Mouse (Mus musculus) myocyte (in vitro differentiated cells): ENCODE measurements around the gene Hfe2. TPM values are rescaled to one million over a fixed set of nuclear protein-coding genes. Genes with fewer than 3 reads are reported as not detected.
"Not testable (repeated sequence)": the region's sequence is repeated elsewhere in the genome, so short reads cannot be mapped to it uniquely, and the experiment has no call there.

ENCODE experiments used
- H3K27me3 ChIP-seq: one replicate; pipeline ENCODE4 v1.6.1; 2011; ENCODE audit not compliant: control insufficient read depth, insufficient read depth, insufficient read length
- H3K36me3 ChIP-seq: one replicate; pipeline ENCODE4 v1.6.1; 2011; ENCODE audit not compliant: control insufficient read depth, insufficient read depth
- H3K4me2 ChIP-seq: one replicate; pipeline ENCODE4 v1.6.1; 2011; ENCODE audit warnings: low read depth, control low read depth
- H3K4me3 ChIP-seq: one replicate; pipeline ENCODE4 v1.5.1; 2011; ENCODE audit warnings: mild to moderate bottlenecking, control low read depth, moderate library complexity
- H3K79me2 ChIP-seq: one replicate; pipeline ENCODE4 v1.6.1; 2011; ENCODE audit not compliant: control insufficient read depth, insufficient read depth
- H3ac ChIP-seq: one replicate; pipeline ENCODE4 v1.6.1; 2011; ENCODE audit not compliant: control insufficient read depth, insufficient read length
- CEBPB ChIP-seq: IDR thresholded peaks from 2 replicates; pipeline ENCODE4 v1.6.1; 2011; ENCODE audit warnings: mild to moderate bottlenecking, moderate library complexity; ENCODE audit not compliant: poor library complexity, insufficient read depth, severe bottlenecking
- E2F4 ChIP-seq: IDR thresholded peaks from one replicate; pipeline ENCODE4 v1.6.1; 2011; ENCODE audit warnings: mild to moderate bottlenecking, control low read depth, moderate library complexity; ENCODE audit not compliant: insufficient read depth
- MAX ChIP-seq: IDR thresholded peaks from one replicate; pipeline ENCODE4 v1.6.1; 2011; ENCODE audit warnings: low read depth, mild to moderate bottlenecking, control low read depth
- MYOD1 ChIP-seq, 3 experiments: IDR thresholded peaks; one replicate each; pipeline ENCODE4 v1.6.1; 2011; ENCODE audit warnings: control low read depth in 2 of 3, low read depth in 2 of 3, mild to moderate bottlenecking in 2 of 3, moderate library complexity in 1 of 3; ENCODE audit not compliant: insufficient read length in 2 of 3, control insufficient read depth in 1 of 3
- MYOG ChIP-seq, 3 experiments: IDR thresholded peaks; one replicate each; pipeline ENCODE4 v1.6.1; 2011; ENCODE audit warnings: control low read depth in 2 of 3, low read depth in 2 of 3, mild to moderate bottlenecking in 2 of 3; ENCODE audit not compliant: insufficient read length in 2 of 3, control insufficient read depth in 1 of 3, insufficient read depth in 1 of 3
- POLR2A ChIP-seq: IDR thresholded peaks from one replicate; pipeline ENCODE4 v1.6.1; 2011; ENCODE audit warnings: low read depth, mild to moderate bottlenecking, control low read depth, moderate library complexity; ENCODE audit not compliant: insufficient read length
- POLR2AphosphoS2 ChIP-seq: IDR thresholded peaks from one replicate; pipeline ENCODE4 v1.6.1; 2011; ENCODE audit warnings: low read depth, control low read depth; ENCODE audit not compliant: insufficient read length
- REST ChIP-seq: IDR thresholded peaks from one replicate; pipeline ENCODE4 v1.6.1; 2011; ENCODE audit warnings: mild to moderate bottlenecking, control low read depth, moderate library complexity; ENCODE audit not compliant: insufficient read depth, insufficient read length
- SRF ChIP-seq: IDR thresholded peaks from one replicate; pipeline ENCODE4 v1.6.1; 2011; ENCODE audit warnings: low read depth; ENCODE audit not compliant: control insufficient read depth, insufficient read length
- TCF12 ChIP-seq: IDR thresholded peaks from one replicate; pipeline ENCODE4 v1.6.1; 2011; ENCODE audit warnings: mild to moderate bottlenecking, control low read depth; ENCODE audit not compliant: poor library complexity, insufficient read depth, severe bottlenecking
- TCF3 ChIP-seq: IDR thresholded peaks from one replicate; pipeline ENCODE4 v1.6.1; 2011; ENCODE audit warnings: low read depth, control low read depth; ENCODE audit not compliant: insufficient read length
- USF1 ChIP-seq: IDR thresholded peaks from one replicate; pipeline ENCODE4 v1.6.1; 2011; ENCODE audit warnings: low read depth, mild to moderate bottlenecking, control low read depth, moderate library complexity
- polyA plus RNA-seq: library from polyadenylated mRNA; unstranded; fragments of >200 nt; fragmentation: generic; extraction: Trizol; gene quantifications from one replicate; pipeline ENCODE4 v1.2.1, GENCODE M21; 2012; ENCODE audit warnings: missing spikeins

The Hfe2 gene
- polyA plus RNA-seq, 1 experiment: 116 TPM

- TF ChIP-seq TCF12 (no peak), MAX (no peak), CEBPB (peak; percentile 70)
- H3ac ChIP-seq: no peak overlapping the region
- H3K79me2 ChIP-seq: no peaks in the 10 kb centered on the region
- H3K4me2 ChIP-seq: peak overlapping the region; percentile 96
- H3K36me3 ChIP-seq: no peaks in the 10 kb centered on the region
- peak overlapping the region; percentile 82 for H3K4me3 ChIP-seq
- no peaks in the 10 kb centered on the region for H3K27me3 ChIP-seq
These were observed 22.5 kb upstream of the Hfe2 start for GRCm38 (mm10) chr3:96502181-96503082.

GRCm38 (mm10) chr3:96503083-96503450 lies 21.9 kb upstream of the Hfe2 start:
- Histone ChIP-seq H3K4me2 (peak overlapping the region; percentile 96), H3K36me3 (no peaks in the 10 kb centered on the region), H3K4me3 (peak overlapping the region; percentile 82), H3ac (no peak overlapping the region), H3K27me3 (no peaks in the 10 kb centered on the region), H3K79me2 (no peaks in the 10 kb centered on the region)
- TF ChIP-seq REST: no peak
- no peak for TF ChIP-seq POLR2A
- no peak for TF ChIP-seq MYOD1 (IDR thresholded peaks at IDR 0.05; ENCODE audit: control insufficient read depth in 1 of 3, insufficient read length in 2 of 3, low read depth in 2 of 3)
- TF ChIP-seq E2F4: no peak

- H3K36me3 ChIP-seq: no peaks in the 10 kb centered on the region
- TF ChIP-seq MAX: no peak
- no peak for TF ChIP-seq TCF3
- TF ChIP-seq USF1: no peak
- TF ChIP-seq MYOD1 (IDR thresholded peaks at IDR 0.05; ENCODE audit: control insufficient read depth in 1 of 3, insufficient read length in 2 of 3, low read depth in 2 of 3): no peak
- TF ChIP-seq POLR2A: no peak
- no peak for TF ChIP-seq REST
- TF ChIP-seq CEBPB: no peak
- TF ChIP-seq SRF: no peak
- TF ChIP-seq TCF12: no peak
- no peak for TF ChIP-seq E2F4
- TF ChIP-seq MYOG (IDR thresholded peaks at IDR 0.05; ENCODE audit: control insufficient read depth in 1 of 3, insufficient read depth in 1 of 3, insufficient read length in 2 of 3, low read depth in 2 of 3): no peak
- no peak overlapping the region for H3K4me3 ChIP-seq
- no peaks in the 10 kb centered on the region for H3K79me2 ChIP-seq
- no peak overlapping the region for H3ac ChIP-seq
- H3K27me3 ChIP-seq: no peaks in the 10 kb centered on the region
- H3K4me2 ChIP-seq: no peak overlapping the region
These were observed 21.0 kb upstream of the Hfe2 start for GRCm38 (mm10) chr3:96503946-96504345.

GRCm38 (mm10) chr3:96504931-96505330 lies 20.0 kb upstream of the Hfe2 start:
- no peak overlapping the region for H3K4me2 ChIP-seq
- H3K27me3 ChIP-seq: no peaks in the 10 kb centered on the region
- no peak overlapping the region for H3K4me3 ChIP-seq
- H3K79me2 ChIP-seq: no peaks in the 10 kb centered on the region
- no peak overlapping the region for H3ac ChIP-seq
- H3K36me3 ChIP-seq: no peaks in the 10 kb centered on the region
- no peak for TF ChIP-seq MYOG (IDR thresholded peaks at IDR 0.05; ENCODE audit: control insufficient read depth in 1 of 3, insufficient read depth in 1 of 3, insufficient read length in 2 of 3, low read depth in 2 of 3)
- no peak for TF ChIP-seq USF1
- no peak for TF ChIP-seq MYOD1 (IDR thresholded peaks at IDR 0.05; ENCODE audit: control insufficient read depth in 1 of 3, insufficient read length in 2 of 3, low read depth in 2 of 3)
- TF ChIP-seq REST: no peak
- no peak for TF ChIP-seq TCF12

- no peak overlapping the region for H3K4me3 ChIP-seq
- TF ChIP-seq TCF12: no peak
- TF ChIP-seq MYOD1 (IDR thresholded peaks at IDR 0.05; ENCODE audit: control insufficient read depth in 1 of 3, insufficient read length in 2 of 3, low read depth in 2 of 3): peak; percentile 38 to 92 (median 84)
- no peak for TF ChIP-seq E2F4
- TF ChIP-seq POLR2A: no peak
- peak in 2 of 3 experiments; percentile 25 to 77 for TF ChIP-seq MYOG (IDR thresholded peaks at IDR 0.05; ENCODE audit: control insufficient read depth in 1 of 3, insufficient read depth in 1 of 3, insufficient read length in 2 of 3, low read depth in 2 of 3)
- no peak for TF ChIP-seq CEBPB
- TF ChIP-seq REST: no peak
- no peak for TF ChIP-seq SRF
- no peak for TF ChIP-seq TCF3
- TF ChIP-seq POLR2AphosphoS2: no peak
- TF ChIP-seq USF1: peak; percentile 45
- no peak for TF ChIP-seq MAX
- no peak overlapping the region for H3K4me2 ChIP-seq
- no peaks in the 10 kb centered on the region for H3K79me2 ChIP-seq
- no peaks in the 10 kb centered on the region for H3K27me3 ChIP-seq
- H3K36me3 ChIP-seq: no peaks in the 10 kb centered on the region
- no peak overlapping the region for H3ac ChIP-seq
These were observed 18.4 kb upstream of the Hfe2 start for GRCm38 (mm10) chr3:96506396-96507047.

GRCm38 (mm10) chr3:96507966-96508365 lies 17.0 kb upstream of the Hfe2 start:
- not testable (repeated sequence) for H3K79me2 ChIP-seq, H3K4me3 ChIP-seq, H3K27me3 ChIP-seq, H3ac ChIP-seq, H3K4me2 ChIP-seq, H3K36me3 ChIP-seq
